Mouse (Mus musculus): ENCODE measurements around the gene Exoc4.
A peak's percentile ranks its signal among the peaks of the same experiment; 100 is the strongest.

Exoc4 gene

GRCm38 (mm10) chr6:33248894-33249758 lies at the start of gene Exoc4:
TSS of gene Exoc4 (plus strand) at chr6:33249085.
- DNase-seq (ENCODE audit: low spot score), result peak; percentile 94

GRCm38 (mm10) chr6:33218780-33219179 lies 30.1 kb upstream of the Exoc4 start:
- DNase-seq (ENCODE audit: low spot score), result no peak

- no peak for DNase-seq (ENCODE audit: low spot score)
Measured at GRCm38 (mm10) chr6:33226700-33227099, 22.2 kb upstream of the Exoc4 start.

- no peak for DNase-seq (ENCODE audit: low spot score)
Measured at GRCm38 (mm10) chr6:33227371-33227770, 21.5 kb upstream of the Exoc4 start.

- no peak for DNase-seq (ENCODE audit: low spot score)
Measured at GRCm38 (mm10) chr6:33241250-33241649, 7.6 kb upstream of the Exoc4 start.

DNA sequence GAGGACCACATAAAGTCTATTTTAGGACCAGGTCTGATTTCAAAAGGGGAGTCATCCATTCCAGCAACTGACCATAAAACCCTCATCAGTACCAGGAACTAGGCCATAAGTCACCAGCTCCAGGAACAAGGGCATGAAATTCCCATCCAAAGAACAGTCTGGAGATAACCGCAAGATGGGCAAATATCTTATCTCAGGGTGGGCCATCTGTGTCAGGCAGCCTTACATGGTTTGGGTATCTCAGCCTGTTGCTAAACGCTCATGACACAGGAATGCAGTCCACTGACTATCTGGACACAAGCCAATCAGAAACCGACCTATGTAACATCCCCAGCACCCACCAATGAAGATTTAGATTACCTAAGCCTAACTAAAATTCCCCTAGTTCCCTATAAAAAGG lies 4.3 kb upstream of the Exoc4 start:
- no peak for DNase-seq (ENCODE audit: low spot score)

DNA sequence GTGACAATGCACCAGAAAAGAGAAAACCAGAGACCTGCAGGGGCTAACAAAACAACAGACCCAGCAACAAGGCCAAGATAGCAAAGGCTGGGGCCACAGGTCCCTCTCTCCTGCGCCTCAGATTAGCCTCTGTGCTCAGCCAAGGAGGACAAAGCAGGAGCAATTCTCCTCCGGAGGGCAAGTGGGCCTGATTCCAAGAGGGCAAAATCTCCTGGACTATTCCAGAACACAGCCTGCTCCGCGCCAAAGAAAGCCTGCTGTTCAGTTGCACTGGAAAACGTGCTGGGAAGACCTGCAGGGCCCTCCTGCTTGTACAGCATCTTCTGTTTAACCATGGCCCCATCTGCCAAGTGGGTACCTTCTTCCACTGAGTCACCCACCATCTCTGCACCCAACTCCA lies 1.7 kb upstream of the Exoc4 start:
- DNase-seq (ENCODE audit: low spot score), result no peak

GRCm38 (mm10) chr6:33247576-33248355 lies 1.1 kb upstream of the Exoc4 start:
- no peak for DNase-seq (ENCODE audit: low spot score)

- no peak for DNase-seq (ENCODE audit: low spot score)
Measured at GRCm38 (mm10) chr6:33256638-33257037, 7.8 kb downstream of the Exoc4 start.

DNA sequence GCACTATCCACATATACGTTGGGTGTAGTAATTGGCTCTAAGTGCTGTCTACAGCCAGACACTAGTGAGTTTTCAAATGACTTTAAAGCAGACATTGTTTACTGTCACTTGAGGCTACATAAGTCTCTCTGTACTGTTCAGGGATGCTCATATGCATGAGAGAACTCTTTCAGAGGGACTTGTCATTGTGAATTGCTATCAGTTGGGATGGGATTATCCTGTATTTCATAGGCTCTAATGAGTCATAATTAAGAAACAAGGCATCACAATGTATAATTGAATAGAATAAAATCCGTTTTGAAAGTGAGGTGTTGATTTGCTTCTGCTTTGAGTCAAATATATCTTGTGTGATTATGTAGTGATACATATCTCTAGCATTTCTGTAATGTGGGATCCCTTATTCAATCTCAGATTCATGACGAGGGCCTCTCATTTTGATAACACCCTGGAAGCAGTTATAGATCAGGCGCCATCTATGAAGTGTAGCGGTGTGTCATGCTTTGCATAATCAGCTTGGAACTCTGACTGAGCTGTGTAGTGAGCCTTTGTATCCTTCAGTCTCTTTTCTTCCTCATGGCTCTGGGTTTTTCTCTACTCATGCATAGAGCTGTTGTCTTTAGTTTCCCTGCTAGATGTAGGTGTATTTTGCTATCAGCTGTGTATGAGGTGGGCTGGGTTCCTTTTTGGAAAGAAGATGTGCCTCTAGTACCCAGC lies 8.3 kb downstream of the Exoc4 start:
- DNase-seq (ENCODE audit: low spot score), result no peak

- no peak for DNase-seq (ENCODE audit: low spot score)
Measured at GRCm38 (mm10) chr6:33259926-33260325, 11.0 kb downstream of the Exoc4 start.

GRCm38 (mm10) chr6:33261606-33262005 lies 12.7 kb downstream of the Exoc4 start:
- no peak for DNase-seq (ENCODE audit: low spot score)

DNA sequence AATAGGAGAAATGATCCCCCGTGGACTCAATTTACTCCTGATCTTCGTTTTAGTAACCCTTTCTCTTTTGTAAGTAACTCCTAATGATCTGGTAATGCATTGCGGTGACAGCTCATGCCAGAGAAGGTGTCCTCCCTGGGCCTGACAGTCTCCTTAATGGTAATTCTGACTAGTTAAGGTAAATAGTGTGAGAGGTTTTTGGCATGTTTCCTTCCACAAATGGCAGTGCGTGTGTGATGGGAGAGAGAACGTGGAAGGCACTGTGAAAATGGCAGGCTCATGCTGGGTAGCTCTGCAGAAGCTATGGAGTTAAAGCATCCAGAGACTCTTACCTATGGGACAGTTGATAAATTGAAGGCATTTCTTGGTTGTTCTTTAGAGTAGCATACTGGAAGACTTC lies 15.1 kb downstream of the Exoc4 start:
- no peak for DNase-seq (ENCODE audit: low spot score)

DNA sequence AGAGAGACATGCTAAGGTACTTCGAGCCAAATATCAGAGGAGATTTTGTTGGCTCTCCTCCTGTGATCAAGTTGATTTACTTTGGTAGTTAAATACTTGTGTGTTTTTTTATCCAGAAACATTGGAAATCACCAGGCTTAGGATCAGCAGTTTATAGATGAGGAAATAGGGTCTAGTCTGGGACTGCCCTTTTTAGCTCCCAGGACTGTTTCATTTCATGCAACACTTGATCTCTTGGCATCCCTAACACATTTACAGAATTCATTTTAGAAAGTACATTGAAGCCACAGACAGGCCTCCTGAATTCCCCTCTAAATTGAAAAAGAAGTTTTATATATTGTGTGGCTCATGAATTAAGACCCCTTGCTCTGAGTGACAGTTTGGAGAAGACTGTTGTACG lies 15.5 kb downstream of the Exoc4 start:
- no peak for DNase-seq (ENCODE audit: low spot score)

DNA sequence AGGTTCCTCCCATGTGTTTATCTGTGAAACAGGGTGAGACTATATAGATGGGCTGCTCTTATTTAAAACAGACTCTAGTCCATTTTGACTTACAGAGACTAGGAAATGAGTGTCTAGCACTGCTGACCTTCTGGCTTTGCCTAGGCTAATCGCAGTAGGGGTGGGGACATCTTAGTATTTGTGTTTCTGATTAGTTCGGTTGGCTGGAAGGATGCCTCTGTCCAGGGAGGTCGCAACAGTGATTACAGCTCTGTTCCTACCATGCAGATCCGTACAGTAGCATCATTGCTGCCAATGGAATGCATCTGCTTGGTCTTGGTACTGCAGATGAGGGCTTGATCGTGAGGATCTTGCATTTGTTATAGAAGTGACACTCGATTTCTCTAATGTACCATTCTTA lies 18.7 kb downstream of the Exoc4 start:
- DNase-seq (ENCODE audit: low spot score), result no peak

DNA sequence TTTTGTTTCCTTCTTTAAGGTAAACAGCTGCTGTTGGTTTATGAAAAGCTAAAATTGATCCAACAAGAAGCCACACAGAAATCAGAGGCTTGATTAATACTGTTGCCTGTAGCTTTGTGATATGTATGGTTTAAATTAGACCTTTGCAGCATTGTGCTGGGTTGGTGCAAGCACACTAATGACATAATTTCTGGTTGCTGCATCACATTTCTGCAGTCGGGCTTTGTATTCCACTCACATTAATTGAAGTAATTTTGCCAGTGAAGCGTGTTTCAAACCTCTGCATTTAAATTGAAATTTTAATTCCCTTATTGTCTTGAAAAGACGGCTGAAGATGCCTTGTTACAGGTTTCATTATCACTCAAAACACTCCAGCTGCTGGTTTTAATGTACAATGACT lies 34.6 kb downstream of the Exoc4 start:
- no peak for DNase-seq (ENCODE audit: low spot score)

DNA sequence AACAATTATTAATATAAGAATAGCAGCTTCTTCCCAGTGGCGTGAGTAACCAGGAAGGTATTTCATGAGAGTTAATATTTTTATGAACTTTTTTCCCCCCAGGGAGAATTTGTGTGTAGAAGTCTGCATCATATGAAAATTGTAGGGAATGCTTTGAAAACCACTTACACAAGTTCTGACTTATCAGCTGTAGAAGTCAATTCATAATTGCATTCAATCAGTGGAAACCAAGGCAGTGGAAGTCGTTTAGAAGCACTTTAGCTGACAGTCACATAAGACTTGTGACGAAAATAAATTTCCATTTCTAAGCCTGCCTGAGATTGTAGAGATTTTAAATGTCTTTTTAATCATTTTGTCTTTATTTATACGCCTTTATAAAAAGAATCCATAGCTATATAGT lies 35.1 kb downstream of the Exoc4 start:
- DNase-seq (ENCODE audit: low spot score), result no peak

GRCm38 (mm10) chr6:33286376-33286775 lies 37.5 kb downstream of the Exoc4 start:
- DNase-seq (ENCODE audit: low spot score), result no peak

- DNase-seq (ENCODE audit: low spot score), result no peak
Measured at GRCm38 (mm10) chr6:33294626-33295025, 45.7 kb downstream of the Exoc4 start.

DNA sequence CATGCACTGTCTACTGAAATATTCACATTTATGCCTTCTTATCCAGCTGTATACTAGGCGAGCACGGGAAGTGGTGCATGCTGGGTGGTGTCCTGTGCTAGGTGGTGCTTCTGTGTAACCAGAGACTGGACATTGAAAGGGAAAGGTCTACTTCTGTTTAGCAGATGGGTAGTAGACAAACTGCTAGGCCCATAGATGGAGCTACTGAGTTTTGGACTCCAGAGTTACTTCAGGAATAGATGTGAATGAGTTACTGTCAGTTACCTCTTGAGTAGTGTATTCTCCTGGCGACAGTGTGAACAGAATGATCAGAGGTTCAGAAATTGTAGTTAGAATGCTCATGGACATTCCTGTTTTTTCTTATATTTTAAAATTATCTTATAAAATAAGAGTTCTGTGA lies 48.7 kb downstream of the Exoc4 start:
- no peak for DNase-seq (ENCODE audit: low spot score)

DNA sequence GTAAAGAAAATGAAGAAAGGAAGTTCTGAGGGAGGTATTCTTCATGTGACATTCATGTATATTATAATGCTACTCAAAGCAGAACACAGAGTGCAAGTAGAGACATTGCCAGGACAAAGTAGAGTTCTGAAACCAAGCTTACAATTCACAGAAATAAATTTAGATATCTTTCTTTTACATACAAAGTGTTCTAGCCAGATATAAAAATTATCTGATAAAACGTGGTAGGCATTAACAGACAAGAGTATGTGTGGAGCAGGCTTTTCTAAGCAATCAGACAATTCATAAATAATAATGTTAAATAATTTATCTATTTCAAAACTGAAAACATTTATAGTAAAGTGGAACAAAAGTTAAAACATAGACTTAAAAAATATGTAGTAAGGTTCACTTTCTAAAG lies 49.9 kb downstream of the Exoc4 start:
- no peak for DNase-seq (ENCODE audit: low spot score)

GRCm38 (mm10) chr6:33305996-33306395 lies 57.1 kb downstream of the Exoc4 start:
- DNase-seq (ENCODE audit: low spot score), result no peak

- no peak for DNase-seq (ENCODE audit: low spot score)
Measured at GRCm38 (mm10) chr6:33308646-33309045, 59.8 kb downstream of the Exoc4 start.

All from ovary, adult 18-20 months (tissue).